Mouse (Mus musculus) gastrocnemius, adult 8-10 months (tissue): ENCODE measurements around the gene Hist1h3g. TPM values are rescaled to one million over a fixed set of nuclear protein-coding genes. Genes with fewer than 3 reads are reported as not detected.

Experiments used
- DNase-seq, 2 experiments: peaks; one replicate each; pipeline ENCODE4 v3.0.0; 2022; ENCODE audit warnings: low spot score in 2 of 2
- total RNA-seq, 4 experiments: library from RNA; stranded (reverse); gene quantifications; 2 replicates each; pipeline ENCODE4 v1.2.4; 2022

The Hist1h3g gene
- 1 to 10 TPM in 1 of 4 experiments, under 1 TPM in 1, not detected in 2; 0.75 to 2.2 TPM for total RNA-seq

DNA sequence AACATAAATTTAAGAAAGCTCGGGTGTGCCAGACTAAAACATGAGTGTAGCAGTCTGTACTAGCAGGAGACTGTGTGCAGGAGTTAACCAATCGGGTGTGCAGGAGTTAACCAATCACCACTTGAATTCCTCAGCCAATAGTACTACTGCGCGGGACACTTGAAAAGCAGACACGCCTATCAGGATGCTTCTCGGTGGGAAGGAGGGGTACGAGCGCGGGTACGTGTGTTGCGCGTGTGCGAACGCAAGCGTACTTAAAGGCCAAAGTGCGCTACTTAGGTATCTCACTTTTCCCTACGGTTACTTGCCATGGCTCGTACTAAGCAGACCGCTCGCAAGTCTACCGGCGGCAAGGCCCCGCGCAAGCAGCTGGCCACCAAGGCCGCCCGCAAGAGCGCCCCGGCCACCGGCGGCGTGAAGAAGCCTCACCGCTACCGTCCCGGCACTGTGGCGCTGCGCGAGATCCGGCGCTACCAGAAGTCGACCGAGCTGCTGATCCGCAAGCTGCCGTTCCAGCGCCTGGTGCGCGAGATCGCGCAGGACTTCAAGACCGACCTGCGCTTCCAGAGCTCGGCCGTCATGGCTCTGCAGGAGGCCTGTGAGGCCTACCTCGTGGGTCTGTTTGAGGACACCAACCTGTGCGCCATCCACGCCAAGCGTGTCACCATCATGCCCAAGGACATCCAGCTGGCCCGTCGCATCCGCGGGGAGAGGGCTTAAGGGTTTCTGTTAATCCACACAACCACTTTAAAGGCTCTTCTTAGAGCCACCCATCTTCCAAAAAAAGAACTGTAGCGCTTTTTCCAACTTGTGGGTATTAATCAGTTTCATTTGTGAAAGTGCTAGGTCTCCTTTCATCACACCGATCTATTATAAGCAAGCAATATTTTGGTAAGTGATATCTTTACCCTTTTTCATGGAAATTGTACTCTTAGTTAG is at the start of gene Hist1h3g:
Hist1h3g (plus strand) TSS at position 286 of the 939 bp plus-strand sequence.
- peak; percentile 51 to 60 for DNase-seq

DNA sequence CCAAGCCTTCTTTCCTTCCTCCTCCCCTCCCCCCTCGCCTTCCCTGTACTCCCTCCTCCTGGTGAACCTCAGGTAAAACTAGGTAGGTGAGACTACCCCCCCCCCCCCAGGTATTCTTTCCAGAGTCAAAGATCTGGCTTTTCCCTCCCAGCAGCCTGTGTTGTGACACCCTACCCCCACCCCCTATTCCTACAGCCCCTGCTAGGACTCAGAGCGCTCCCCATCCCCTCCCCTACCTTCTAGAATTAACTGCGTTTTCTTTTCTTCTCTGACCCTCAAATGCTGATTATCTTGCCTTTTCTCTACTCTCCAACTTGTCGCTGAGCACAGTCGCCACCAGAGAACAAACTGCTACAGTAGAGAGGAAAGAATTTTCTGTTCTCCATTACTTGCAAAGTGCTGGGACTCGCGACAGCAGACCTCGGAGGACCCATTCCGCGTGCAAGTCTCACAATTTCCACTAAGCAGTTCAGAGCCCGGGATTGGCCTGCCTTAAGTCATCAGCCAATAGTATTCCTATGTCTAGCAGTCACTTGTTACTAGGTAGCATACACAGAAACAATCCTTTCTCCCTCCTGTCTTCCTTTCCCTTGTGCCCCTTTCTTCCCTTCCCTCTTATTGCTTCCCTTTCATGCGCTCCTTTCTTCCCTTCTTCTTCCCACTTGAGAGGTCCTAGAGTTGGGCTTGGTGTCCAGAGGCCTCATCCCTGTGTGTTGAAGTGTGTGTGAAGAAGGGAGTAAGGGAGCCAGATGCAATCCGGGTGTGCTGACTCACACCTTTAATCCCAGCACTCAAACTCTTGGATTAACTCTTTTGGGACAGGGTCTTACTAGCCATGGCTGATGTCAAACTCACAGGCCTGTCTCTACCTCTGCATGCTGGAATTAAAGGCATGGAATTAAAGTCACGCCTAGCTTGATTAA is 46.6 kb upstream of the Hist1h3g start, which contains the start of gene Btn2a2:
Btn2a2 (minus strand) TSS at position 458 of the 923 bp plus-strand sequence.
- peak in 1 of 2 experiments; percentile 11 for DNase-seq

DNA sequence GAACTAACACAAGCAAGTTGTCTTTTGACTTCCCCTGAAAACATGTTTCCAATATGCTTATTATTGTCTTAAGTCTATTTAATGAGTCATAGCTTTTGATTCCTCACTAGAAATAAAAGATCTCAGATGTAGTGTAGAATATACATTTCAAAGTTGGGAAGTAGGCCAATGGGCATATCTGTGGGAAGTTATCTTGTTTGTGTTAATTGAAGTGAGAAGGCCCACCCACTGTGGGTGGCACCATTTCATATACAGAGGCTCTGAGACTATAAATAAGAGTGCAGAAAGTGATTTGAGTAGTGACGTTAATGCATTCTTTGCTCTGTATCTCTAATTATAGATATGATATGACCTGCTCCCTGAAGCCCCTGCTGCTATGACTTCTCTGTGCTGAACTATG is 44.4 kb upstream of the Hist1h3g start:
- no peak for DNase-seq

DNA sequence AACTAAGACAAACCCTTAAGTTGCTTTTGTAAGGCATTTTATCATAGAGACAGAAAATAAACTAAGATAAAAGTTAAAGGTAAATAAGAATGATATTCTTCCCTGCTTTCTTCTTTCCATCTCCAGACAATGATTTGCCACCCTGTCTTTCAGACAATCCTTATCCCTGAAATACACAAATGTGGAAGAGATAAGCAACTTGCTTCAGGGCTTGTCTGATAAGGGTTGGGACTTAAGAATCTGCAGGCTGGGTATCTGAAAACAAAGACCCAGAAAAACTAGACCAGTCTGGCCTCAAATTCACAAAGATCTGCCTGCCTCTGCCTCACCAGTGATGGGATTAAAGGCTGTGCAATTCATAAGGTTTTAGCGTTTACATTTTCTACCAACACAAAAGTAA is 44.0 kb upstream of the Hist1h3g start:
- DNase-seq = no peak

DNA sequence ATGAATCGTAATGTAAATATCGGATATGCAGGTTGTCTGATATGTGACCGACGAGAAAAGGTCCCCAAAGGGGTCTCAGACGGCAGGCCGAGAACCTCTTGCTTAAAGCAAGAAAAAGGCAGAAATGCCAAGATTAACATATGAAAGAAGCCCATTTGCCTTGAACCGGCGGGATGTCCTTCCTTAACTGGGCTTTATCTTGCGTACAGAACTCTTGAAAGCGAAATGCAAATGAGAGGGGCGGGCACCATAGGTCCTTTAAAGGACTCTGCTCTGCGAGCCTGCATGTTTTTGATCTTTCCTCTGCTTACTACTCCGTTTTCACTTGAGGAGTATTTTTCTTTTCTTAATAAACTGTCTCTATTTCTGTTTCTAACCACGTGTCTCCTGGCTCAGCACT is 43.2 kb upstream of the Hist1h3g start:
- no peak for DNase-seq

DNA sequence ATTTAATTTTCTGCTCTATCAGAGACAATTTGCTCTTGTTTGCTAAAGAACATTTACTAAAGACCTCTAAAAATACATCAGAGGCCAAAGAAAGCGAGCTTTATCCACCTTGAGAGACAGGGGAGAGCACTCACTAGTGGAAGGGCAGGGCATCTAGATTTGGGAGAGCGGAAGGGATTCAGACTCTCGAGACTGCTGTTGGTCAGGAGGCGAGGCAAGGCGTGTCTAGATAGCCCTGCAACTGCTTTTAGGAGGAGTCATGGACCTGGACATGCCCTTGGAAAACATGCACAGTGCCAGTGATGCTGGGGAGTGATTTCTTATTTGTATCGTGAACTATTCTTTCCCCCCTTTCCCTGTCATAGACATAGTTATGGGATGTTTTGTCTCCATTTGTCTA is 39.7 kb upstream of the Hist1h3g start:
- no peak for DNase-seq

DNA sequence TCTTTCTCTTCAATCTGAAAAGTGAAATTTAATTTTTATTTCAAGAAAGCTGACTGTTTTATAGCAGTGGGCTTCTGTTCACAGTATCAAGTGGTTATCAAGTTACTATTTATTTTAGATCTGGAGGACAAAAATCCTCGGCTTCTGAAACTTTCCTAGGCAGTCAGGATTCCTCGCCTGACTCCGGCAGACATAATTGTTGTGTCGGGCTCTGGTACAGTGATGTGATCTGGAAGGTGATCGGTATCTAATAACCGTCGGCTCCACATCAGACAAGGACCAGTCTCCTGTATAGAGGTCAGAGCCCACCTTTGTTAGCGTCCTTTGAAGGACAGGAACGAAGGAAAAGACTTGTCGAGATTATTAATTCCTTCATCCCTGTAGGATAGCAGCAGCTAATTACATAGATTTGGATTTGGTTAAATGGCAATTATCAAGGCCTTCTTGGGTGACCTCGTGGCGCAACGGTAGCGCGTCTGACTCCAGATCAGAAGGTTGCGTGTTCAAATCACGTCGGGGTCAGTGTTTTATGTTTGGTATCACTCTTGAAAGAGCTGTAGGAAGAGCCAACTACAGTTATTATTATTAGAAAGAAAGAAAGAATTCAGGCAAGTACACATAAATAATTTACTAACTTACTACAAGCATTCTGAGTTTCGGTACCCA is 37.4 kb upstream of the Hist1h3g start:
- no peak for DNase-seq

DNA sequence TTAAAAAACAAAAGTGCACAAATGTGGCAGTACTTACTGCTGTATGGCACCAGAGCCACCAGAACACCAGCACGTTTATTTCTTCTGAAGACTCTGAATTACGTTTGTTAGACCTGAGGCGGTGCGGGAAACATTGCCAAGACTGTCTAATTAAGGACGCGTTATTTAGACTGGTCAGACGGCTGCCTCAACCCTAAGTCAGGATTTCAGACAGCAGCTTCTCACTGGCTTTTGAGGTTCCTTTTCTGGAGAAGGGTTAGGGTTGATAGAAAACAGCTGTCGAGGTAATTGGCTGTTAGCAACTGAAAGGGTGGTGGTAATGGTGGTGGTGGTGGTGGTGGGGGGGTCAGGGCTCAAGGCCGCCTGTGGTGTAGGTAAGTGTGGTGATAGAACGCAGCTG is 36.6 kb upstream of the Hist1h3g start:
- DNase-seq = no peak

DNA sequence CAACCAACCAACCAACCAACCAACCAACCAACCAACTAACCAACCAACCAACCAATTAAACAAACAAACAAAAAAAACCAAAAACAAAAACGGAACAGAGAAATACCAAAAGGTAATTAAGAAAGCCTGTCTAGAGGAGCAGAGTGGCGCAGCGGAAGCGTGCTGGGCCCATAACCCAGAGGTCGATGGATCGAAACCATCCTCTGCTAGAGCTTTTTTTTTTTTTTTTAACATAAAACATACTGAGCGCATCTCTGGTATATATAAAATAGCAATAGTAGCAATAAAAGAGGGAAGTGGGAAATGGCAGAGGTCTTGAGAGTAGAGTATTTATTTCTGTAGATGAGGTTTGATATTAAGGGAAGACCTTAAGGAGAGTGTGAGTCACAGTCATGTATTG is 35.3 kb upstream of the Hist1h3g start:
- DNase-seq = no peak

DNA sequence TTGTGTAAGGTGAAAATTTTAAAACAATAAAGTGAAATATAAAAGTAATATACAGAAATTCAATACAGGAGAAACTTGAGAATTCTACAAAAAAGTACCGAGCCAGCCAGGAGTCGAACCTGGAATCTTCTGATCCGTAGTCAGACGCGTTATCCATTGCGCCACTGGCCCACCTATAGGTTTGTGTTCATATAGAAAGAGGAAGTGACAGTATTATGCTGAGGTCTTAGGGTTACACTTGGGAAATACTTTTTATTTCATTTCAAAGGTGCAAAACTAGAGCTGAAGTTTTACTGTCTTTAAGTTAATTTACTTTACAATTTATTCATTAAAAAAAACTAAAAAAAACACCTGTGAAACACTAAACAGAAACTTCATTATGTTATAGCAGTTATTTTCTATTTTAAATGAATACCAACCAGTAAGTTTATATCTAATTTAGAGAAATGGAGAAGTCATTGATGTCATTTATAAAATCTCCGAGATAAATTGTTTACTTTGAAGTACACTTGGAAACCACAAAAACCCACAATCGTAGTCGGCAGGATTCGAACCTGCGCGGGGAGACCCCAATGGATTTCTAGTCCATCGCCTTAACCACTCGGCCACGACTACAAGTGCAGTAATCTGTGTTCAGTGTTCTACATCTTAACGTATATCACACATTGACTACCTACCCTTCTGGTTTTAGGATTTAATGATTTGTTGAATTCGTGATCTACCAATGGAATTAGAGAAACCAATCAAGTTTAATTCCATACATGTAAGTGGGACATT is 34.6 kb upstream of the Hist1h3g start:
- peak; percentile 5 to 14 for DNase-seq

DNA sequence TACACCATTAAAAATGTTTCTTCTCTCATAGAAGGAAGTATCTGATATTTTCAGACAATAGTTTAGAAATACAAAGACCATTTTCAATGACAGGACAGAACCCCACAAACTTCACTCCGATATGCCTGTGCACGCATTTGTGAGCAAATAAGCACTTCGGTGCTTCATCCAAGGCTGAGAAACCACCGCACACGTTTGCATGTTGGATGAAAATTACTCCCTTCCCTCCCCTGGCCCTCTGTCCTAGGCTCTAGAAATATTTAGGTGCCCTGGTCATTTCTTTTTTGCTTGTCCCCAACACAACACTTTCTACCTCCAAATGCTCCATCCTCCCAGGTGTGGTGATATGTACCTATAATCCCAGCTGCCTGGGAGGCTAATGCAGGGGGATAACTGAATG is 33.7 kb upstream of the Hist1h3g start:
- DNase-seq = no peak

DNA sequence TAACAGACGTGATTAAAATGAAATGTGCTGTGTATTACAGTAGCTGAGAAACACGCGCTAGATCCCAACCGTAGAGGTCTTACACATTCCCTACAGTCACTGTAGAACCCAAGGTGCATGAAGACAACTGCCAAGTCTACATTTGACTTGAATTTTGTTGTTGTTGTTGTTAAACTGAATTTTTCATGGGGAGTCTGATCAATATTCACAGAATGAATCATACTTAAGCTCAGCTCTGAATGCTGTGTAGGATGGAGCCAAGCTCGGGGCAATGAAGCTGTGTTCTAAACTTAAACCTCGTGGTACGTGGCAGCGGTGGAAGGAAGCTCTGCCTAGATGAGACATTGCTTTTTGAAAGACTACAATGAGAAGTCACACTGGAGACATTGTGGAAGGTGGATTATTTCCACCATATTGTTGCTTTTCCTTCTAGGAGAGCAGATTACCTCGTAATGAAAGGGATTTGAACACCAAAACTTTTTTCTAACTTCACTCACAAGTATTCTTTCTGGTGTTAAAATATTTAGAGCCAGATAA is 33.1 kb upstream of the Hist1h3g start:
- no peak for DNase-seq

DNA sequence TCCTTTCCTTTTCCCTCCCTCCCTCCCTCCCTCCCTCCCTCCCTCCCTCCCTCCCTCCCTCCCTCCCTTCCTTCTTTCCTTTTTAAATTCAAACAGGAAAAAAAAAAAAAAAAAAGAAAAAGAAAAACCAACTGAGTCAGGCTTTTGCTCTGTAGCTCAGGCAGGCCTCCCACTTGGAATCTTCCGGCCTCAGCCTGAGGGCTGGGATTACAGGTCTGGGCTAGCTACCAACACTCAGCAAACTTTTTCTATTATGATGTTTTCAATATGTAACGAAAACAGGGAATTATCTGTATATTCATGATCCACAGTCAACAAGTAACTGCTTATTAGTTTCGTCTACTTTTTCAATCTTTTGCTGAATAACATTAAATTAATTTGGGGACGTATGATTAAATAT is 32.3 kb upstream of the Hist1h3g start:
- no peak for DNase-seq

DNA sequence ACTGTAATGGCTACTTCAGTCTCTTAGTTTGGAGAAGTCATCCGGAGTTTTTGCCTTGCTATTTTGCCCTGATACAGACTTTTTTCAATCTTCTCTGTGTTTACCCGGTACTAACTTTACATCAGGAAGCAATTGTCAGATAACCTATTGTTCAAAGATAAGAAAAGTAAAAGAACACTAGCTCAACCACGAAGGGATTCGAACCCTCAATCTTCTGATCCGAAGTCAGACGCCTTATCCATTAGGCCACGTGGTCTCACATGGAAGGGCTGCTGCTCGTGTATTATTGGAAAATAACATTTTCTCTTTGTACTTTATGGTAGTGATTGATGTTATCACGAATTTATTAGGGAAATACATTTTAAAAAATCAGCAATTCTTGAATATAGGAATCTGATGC is 31.4 kb upstream of the Hist1h3g start:
- no peak for DNase-seq

DNA sequence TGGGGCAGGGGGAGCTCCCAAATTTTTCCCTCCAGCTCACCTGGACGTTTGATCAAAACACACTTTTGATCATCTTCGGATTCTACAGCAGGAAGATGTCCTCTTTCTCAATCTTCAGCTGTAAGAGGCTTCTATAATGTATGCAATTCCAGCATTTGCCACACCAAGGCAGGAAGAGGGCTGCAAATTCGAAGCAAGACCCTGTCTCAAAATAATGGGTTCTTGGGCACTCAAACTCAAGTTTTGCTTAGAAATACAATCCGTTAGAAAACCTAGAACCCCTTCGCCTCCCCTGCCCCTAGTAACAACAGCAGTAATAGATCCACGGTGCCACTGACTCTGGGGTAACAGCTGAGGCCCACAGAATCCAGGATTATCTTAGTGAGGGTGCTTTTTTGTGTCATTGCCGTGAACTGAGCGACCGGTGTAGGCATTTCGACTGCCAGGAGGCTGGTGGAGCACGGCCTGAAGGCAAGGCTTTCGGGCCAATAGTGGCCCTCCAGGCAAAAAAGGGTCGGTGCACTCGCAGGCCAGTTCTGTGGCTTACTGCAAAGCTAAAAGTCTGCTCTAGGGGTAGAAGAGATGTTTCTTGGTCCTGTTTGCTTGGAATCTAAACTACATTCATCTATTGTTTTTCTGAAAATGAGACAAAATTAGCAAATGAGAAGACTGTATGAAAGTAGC is 29.4 kb upstream of the Hist1h3g start:
- no peak for DNase-seq

DNA sequence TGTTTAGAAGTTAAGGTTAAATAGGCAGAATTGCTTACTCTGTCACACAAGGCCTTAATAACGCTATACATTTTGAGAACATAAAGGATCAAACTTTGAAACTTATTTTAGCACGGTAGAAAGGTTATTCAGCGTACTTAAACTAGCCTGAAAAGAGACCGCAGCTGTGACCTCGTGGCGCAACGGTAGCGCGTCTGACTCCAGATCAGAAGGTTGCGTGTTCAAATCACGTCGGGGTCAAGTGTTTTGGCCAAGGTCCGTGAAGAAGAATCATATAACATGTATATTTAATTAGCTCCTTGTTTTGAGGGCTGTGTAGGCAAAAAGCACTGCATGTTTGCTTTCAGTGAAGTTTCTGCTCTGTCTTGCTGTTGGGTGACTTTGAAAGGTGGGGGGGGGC is 28.9 kb upstream of the Hist1h3g start:
- no peak for DNase-seq

DNA sequence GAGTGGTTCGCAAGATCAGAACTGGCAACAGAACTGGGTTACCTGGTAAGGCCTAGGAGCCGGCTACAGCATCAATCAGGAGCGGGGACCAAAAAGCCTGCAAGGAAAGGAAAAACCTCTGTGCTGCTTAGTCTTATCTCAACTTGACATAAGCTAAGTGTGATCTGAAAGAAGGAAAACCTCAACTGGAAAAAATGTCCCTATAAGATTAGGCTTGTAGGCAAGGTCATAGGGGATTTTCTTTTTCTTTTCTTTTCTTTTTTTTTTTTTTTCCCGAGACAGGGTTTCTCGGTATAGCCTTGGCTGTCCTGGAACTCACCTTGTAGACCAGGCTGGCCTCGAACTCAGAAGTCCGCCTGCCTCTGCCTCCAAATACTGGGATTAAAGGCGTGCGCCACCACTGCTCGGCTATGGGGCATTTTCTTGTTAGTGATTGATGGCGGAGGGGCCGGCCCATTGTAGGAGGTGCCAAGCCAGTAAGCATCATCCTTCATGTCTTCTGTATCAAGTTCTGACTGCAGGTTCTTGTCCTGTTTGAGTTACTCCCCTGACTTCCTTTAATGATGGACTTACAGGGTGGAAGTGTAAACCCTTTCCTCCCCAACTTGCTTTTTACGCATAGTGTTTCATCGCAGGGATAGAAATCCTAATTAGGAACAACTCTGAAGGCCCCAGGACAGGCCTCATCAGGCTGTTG is 28.3 kb upstream of the Hist1h3g start:
- DNase-seq = no peak

DNA sequence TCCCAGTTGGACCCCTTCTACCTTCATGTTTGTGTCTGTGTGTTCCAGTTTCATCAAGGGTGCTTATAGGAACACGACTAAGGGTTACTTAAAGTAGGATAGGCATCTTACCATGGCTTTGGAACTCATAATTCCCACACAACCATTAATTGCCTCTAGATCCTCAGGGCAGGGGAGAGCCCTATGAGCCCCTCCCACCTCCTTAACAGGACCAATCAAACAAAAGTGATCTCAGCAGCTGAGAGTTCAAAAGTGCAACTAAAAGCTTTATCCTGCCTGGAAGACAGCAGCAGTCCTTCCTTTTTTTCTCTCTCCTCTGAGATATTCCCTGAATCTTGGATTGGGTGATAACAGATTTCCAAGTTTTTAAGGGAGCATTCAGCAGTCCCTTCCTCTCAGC is 25.1 kb upstream of the Hist1h3g start:
- DNase-seq = no peak

DNA sequence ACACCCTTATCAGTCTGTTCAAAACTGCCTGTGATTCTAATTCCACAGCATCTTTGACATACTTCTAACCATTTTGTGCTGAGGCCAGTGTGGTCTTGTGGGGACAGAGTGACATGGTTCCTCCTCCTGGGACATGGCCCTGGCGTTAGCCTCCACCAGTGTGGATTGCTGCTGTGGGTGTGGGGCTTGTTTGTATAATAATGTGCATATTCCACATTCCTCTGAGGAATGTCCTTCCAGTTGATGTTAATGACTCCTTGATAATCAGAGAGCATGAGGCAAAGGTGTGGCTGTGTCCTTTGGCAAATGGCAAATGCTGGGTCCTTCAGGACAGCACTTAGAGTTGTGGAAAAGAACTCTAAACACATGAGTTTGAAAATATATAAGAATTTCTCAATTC is 21.7 kb upstream of the Hist1h3g start:
- DNase-seq = no peak
